Mouse (Mus musculus) brain, embryonic 18.5 days (tissue): ENCODE measurements around the gene Dcun1d2.

ENCODE experiments used
- DNase-seq: peaks from one replicate; pipeline ENCODE4 v3.0.0-alpha.2; 2012; ENCODE audit warnings: low read depth, low spot score

The Dcun1d2 gene

DNA sequence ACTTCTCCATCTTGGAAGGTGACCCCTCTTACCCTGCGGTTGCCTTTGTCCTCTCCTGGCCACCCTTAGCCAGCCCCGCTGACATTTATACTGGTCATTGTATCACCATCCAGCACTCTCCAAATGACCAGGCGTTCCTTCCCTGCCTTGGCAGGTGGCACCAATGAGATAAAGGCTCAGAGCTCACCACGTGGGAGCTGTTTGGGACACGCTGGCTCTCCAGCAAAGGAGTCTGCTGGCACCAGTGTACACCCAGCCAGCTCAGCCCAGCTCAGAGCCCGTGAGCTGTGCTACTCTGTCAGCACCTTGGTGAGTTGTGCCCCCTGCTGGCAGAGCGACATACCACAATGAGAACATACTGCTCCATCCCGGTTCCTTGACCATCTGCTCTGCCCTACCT is 33.9 kb downstream of the Dcun1d2 start, which contains the start of gene Adprhl1:
Adprhl1 (minus strand) TSS at position 144 of the 400 bp plus-strand sequence.
- no peak for DNase-seq

DNA sequence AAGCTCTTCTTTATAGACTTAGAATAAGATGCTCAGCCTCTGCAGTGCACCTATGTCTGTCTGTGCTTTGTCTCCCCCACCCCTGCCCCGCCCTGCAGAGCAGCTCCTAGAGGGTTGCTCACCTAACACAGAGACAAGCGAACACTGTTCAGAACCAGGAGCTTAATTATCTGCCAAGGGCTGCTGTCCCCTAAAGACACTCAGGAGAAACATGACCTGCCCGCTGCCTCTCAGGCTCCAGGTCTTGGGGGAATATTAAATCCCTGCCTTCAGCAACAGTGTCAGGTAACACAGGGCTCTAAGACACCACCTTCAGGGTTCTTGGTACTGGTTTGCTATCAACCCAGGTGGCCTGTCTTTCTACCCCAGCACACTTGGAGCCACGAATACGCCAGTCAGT is 34.5 kb downstream of the Dcun1d2 start:
- DNase-seq, result no peak

DNA sequence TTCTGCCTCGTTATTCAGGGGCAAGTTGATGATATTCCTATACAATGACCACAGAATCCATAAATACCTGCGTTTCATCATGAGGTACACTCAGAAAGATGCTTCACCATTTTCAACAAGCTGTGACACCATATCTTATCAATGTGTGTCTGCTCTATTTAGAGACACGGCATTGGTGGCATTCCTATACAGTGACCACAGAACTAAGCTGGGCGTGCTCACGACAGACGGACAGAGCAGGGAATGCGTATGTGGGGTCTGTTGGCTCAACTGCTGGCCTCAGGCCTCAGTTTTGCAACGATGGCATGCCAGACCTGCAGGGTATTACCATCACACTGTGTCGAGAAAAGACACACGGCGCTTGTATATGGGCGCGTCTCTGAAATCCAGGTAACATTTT is 35.1 kb downstream of the Dcun1d2 start:
- DNase-seq, result no peak

DNA sequence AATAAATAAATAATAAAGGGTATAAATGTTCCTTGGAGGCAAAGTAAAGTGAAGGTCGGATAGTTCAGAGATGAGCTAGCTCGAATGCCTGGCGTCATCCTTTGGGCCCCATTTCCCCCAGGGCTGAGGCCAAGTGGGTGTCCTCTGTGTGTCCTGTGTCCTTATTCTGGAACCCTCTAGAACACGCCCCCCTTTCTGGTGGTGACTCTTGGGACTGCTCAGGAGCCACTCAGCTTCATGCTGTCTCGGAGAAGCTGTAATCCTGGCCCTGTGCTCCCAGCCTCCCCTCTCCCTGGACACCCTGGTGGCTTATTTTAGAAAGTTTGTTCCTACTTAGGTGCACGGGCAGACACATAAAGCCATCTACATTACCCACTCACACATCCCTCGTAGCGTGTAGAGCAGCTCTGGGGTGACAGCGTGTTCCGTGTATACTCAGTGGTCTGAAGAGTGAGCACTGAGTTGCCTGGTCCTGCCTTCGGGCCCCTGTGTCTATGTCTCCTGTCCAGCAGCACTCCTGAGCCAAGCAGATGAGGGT is 43.5 kb downstream of the Dcun1d2 start:
- DNase-seq, result no peak

DNA sequence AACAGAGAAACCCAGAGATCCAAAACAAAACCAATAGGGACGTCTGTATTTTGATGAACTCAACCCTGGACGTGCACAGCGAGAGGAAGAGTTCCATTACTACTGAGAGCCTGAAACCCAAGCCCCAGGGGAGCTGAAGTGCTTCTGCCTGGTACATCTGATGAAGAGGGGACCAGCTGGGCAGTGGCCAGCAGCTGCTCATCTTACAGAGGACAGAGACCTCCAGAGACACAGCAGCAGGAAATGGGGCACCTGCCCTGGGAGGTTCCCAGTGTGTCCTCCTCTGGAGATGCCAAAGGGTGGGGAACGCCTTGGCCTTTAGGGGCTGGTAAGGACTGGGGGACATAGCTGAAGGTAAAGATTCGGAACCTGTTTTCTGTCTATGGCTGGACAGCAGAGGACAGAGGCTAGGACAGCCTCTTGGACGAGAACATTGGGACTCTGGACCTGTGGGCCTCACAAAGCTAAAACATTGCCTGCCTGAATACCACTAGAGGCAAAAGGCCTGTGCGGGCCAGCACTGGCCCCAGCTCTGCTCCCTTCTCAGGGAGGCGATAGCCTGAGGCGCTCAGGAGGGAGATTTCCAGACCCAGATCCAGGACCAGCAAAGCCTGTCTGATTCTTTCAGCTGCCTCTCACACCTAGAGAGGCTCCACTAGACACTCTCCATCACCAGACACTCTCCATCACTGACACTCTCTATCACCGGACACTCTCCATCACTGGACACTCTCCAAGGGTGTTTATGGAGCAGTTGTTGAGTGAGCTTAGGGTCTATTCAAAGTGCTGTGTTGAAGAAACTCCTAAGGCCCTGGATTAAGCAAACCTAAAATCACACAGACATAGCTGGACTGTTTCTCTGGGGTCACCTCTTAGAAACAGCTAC is 44.7 kb downstream of the Dcun1d2 start:
- no peak for DNase-seq

DNA sequence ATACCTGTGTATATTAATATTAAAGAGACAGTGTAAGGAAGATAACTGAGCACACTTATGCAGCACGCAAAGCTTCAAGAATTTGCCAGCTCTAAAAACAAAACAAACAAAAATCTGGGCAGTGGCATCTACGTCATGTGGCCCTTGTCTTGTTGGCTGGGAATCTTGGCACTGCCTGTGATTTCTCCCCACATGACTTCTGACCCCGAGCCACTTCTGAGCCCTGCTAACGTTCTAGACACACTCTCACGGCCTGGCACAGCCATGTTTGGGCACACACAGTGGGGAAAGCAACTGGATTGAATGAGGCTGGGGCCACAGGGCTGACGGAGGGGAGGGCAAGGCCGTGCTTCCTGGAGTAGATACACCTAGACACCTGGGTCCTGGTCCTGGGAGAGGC is 47.2 kb downstream of the Dcun1d2 start:
- DNase-seq, result no peak

DNA sequence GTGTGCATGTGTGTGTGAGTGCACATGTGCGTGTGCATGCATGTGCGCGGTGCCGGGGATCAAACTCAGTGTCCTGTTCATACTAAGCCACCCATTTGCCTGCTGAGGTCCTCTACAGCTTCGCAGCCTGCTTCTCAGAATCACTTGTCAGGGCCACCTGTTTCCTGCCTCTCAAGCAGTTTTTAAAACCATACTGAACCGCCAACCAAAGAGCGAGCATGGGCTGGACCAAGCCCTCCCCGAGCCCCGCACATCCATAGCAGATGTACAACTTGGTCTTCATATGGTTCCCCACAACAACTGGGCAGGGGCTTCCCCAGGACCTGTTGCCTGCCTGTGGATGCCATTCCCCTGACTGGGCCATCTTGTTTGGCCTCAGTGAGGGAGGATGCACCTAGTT is 47.9 kb downstream of the Dcun1d2 start:
- no peak for DNase-seq

DNA sequence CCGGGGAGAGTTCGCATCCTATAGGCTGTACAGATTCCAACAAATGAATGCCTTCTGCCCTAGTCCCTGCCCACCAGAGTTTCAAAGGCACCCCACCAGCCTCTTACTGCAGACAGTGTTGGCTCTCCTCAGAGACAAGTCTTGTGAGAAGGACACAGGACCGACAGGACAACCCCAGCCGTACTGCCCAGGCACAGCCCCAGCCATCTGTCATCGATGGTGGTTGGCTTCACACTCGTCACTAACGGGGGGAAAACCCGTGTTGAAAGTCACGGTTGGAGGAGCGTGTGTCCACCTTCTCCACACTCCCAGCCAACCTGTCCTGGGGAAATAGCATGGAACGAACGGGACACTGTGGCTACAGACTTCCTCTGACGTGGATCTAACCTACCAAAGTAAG is 53.1 kb downstream of the Dcun1d2 start:
- DNase-seq, result no peak

DNA sequence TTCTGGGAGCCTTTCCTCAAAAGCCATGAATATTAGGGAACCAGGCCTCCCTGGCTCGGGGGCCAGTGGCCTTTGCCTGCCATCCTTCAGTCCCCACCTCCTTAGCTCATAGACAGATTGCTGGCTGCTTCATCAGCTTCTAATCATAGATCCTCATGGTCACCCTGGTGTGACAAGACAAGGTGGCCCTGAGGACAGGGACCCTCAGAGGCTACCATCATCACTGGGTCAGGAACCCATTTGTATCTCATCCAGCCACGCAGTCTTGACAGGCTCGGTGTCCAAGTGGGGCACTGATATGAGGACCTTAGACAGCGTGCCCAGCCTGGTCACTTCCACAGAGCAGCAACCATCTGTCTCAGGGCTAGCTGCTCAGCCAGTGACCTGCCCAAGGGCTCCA is 57.5 kb downstream of the Dcun1d2 start:
- DNase-seq, result no peak

DNA sequence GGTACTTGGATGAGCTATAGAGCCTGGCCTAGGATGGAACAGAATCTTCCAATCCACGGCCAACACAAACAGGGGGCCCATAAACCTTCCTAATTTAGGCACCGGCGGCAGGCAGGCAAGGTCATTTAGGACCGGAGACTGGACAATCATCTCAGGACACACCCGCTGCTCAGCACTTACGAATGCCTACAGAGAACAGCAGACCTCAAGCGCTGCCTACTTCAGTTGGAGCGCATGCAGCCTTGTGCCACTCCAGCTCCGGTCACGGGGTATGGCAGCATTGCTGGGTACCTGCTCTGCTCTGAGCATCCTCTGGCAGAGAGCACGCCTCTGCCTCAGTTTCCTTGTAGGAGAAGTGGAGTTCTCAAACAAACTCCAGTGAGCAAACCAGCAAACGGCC is 58.1 kb downstream of the Dcun1d2 start:
- DNase-seq, result no peak

DNA sequence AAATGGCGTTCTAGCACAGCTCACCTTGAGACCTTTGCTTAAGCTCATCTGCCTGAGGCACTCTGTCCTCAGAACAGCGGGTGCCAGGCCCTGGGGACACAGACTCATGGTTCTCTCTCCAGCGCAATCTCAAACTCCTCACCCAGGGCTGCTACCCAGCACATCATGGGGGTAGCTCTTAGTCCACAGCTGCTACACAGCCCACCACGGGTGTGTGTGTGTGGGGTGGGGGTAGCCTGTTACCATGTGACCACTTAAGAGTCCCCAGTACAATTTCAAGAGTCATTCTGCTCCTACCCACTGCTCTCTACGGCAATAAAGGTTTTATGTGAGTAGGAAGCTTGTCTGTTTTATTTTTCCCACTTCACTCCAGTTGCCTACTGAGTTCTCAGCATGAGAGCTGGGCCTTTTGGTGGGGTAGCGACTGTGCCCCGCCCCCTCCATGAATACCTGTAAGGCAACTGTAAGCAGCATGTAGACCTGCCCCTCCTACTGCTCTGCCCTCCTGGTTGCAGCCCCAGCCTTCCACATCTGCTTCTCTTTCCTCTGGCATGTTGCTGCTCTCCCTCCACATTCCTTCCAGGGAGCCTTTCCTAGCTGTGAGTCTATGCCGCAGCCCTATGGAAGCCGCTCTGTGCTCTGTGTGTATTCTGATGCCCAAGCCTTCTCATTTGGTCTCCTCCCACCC is 58.9 kb downstream of the Dcun1d2 start:
- no peak for DNase-seq

DNA sequence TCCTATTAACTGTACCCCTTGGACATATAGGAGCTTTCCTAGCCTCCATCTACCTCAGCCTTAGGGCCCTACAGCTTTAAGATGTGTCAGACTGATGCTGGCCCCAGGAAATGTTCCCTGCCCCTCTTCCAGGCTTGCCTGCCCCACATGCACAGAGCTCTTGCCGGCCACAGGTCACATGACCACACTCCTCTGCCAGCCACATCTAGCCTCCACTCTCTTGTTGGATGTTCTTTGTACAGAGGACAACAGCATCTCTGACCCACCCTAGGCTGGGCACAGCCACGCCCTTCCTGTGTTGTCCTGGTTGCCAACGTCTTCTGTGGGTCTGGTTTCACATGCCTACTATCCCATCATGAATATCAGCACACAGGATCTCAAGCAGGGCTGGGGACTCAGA is 60.7 kb downstream of the Dcun1d2 start:
- DNase-seq, result no peak

DNA sequence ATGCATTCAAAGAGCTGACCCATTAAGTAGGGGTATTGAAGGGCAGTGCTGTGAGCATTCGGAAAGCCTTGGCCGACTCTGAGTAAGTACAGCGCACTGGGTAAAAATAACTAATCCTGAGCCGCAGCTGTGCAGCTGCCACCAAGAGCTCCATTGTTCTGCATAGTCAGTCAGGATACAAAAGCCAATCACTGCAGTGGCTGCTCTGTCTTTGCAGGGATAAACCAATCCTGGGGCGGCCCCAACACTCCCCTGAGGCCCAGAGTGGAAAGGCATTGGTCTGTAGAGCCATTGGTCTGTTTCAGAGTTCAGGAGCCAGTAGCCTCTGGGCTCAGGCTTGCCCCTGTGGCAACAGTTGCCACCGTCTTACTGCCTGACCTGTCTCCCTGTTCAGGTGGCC is 61.6 kb downstream of the Dcun1d2 start:
- DNase-seq, result no peak

DNA sequence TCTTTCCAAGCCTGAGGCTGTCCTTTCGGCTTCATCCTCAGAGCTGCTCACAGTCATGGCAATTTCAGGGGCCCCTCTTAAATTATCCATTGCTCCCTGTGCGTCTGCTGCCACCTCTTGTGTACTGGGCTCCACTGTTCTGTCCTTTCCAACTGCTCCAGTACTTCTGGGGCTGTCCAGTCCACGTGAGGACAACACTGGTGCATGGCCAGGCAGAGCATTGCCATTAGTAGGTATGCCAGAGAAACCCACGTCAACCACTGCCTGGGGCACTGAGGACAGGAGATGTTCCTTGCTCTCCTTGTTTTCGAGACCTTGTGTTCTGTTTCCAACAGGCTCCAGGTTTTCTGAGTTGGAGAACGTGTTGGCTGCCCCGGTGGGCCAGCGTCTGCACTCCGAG is 63.5 kb downstream of the Dcun1d2 start:
- DNase-seq, result no peak

DNA sequence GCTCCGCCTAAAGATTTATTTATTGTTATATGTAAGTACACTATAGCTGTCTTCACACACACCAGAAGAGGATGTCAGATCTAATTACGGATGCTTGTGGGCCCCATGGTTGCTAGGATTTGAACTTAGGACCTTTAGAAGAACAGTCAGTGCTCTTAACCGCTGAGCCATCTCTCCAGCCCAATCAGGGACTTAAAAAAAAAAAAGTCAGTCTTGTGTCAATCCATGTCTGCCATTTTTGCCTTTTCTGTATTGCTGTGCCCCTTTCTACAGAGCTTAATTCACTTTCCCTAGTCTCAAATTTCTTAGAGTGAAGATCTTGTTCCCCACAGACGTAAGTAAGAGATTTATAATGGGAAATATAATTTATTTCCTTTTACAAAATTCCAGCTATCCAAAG is 69.5 kb downstream of the Dcun1d2 start:
- no peak for DNase-seq

DNA sequence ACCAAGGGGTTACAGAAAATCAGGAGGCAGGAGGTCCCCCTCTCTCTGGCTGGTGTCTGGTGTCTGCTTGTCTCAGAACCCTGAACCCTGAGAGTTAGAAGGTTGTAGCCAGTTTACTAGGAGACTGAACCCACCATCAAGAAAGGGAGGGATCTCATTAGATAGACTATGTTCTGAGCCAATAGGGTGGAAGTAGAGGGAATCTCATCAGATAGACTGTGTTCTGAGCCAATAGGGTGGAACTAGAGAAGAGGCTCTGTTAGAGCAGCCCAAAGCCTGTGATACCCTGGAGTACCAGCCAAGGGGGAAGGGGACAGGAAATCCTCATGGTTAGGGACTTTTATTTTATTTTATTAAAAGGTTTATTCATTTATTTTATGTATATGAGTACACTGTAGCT is 69.9 kb downstream of the Dcun1d2 start:
- no peak for DNase-seq

DNA sequence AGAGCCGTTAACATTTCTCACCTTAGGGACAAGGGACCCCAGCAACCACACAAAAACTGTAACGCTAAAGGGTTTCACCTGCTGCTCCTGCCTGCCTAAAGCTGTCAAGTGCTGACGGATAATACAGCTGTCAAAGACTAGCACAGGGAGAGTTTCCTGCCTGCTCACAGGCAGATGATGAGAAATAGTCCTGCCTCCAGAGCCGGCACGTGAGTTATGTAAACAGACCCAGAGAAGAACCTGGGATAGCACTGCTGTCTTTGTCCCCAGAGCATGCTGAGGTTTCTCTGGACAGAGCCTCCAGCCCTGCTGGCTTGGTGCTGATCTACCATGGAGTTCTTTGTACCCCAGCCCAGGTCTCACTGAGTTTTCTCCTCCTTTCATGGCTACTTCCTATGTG is 70.8 kb downstream of the Dcun1d2 start:
- no peak for DNase-seq

DNA sequence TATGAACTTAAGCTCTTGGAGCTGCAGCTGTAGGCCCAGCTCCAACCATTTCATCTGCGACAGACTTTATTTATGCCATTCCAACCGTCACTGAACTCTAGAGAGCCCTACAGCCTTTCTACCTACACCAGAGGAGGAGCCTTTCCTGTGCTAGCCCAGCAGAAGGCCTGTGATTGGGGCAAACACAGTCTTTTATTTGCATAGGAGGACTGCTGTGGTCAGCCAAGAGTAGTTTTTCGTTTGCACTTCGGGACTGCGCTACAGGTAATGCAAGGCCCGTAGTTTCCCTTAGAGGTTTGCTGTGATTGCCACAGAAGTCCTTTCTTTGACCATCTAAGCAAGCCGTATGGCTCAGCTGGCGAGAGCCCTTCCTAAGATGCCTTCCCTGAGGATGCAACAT is 71.5 kb downstream of the Dcun1d2 start:
- no peak for DNase-seq

DNA sequence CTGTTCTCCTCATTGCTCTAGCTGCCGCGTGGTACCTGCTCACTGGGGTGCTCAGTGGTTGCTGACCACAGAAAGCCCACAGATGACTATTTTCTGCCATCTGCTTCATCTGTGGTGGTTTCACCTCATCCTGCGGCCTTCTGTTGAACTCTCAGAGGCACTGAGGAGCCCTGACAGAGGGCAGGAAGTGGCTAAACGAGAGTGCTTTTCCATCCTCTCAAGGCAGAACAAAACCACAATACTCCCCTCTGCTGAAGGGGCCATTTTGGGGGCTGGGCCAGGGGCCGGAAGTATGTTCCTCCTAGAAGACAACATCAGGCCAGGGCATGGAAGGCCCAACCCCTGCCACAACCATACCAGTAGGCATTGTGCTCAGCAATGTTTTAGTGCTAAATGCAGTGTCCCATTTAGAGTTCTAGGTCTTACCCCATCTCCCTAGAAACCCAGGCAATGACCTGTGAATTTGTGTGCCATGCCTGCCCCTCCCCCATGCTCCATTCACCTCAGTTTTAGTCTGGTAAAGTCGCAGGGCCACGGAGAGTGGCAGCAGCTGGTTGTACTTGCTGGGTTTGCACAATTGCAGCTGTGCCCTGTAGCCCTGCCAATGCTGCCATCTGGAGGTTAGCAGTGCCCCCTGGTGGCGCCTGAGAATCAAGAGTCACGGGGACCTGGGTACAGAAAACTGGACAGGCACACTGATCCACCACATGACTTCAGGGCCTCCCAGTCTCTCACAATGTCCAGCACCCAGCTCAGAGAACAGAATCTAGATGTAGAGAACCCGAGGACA is 74.3 kb downstream of the Dcun1d2 start:
- peak; percentile 30 for DNase-seq

DNA sequence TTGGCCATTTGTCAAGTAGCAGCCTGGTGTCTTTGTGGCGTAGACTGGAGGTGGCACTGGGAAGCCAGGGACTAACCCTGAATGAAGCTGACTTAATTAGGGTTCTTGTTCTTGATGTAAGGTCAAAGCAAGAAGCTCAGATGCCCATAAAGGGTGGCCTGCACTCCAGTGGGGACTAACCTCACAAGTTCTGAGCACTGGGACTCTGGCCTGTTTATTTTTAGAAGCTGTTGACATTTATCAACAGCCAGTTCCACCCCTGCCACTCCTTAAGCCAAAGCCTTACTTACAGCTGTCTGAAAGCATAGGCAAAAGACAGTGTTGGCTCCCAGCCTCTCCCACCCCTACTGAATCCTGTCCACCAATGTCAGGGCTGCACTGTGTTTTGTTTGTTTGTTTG is 78.2 kb downstream of the Dcun1d2 start:
- DNase-seq, result no peak

DNA sequence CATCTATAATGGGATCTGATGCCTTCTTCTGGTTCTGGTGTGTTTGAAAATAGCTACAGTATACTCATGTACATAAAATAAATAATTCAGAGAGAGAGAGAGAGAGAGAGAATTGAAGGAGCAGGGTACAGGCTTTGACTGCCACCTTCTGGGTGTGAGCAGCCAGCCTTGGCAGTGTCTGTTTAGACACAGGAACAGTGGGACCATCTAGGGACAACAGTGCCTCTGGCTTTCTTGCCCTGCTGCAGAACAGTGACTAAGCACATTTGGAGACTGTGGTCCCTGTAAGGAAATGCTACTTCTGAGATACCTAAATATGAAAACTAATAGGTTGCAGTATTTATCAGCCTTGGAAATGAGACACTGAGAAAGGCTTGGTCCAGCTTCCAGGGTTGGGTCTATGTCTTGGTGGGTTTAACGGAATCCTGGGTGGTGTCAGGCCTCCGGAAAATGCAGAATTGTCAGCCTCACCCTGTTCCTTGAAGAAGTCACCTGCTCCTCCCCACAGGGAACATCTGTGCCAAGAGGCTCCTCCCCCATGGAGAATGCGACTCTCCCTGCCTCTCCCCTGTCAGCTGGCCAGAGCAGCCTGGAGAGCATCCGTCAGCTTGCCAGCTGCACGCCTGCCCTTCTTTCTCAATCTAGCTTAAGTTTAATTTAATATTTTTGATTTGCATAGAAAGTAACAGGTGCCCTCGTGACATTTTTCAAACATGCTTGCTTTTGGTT is 79.1 kb downstream of the Dcun1d2 start:
- DNase-seq, result no peak
